Mouse (Mus musculus) 3134 (cell line): ENCODE measurements around the gene Unc13b.

Source experiments
- DNase-seq: peaks from one replicate; pipeline ENCODE4 v3.0.0-alpha.2; 2011; ENCODE audit warnings: low spot score; ENCODE audit not compliant: insufficient read length; ENCODE audit errors: extremely low read depth

Unc13b gene

GRCm38 (mm10) chr4:43294001-43294400, 235.2 kb downstream of the Unc13b start:
- no peak for DNase-seq

DNA sequence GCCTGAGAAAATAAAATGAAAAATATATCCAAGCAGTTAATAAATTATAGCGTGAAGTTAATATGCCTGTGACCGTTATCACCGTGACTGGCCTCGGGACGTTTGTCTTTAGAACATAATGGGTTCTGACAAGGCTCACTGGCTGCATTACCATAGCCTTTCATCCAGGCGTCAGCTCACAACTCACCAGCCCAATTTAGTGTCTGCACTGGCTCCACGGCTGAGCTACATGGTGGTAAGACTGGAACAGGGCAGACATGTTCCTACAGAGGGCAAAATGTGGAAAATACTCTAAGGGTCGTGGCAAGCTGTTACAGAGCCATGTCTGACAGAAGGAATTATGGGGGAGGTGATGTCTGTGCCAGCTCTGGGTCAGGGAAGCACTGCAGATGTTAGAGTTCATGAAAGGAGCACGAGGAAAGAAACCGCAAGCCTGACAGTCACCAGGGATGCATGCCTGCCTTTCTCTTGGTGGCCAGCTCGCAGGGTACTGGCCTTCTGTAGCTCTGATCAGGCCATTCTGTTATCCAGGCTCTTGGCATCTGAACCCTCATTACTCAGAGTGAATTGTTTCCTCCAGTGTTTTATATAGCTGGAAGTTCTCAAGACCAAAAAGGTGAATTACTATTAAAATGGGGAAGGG, 251.1 kb downstream of the Unc13b start:
- no peak for DNase-seq
